ENCODE assay signal across 12 mouse cellular contexts in genomic region chr3:27118227-27118626, GRCm38 (mm10). TPM values are rescaled to one million over a fixed set of nuclear protein-coding genes. Genes with fewer than 3 reads are reported as not detected.
DNase-seq lines count a peak whose midpoint lies in the region; ATAC-seq and TF ChIP-seq lines count a peak whose summit lies in the region.
"Had no signal": no experiment of that assay in that cellular context is flagged by ENCODE, and none has a peak within 500 bp of the region (broad histone marks: within the 10 kb centered on the region; RNA-seq: fewer than 3 reads in every experiment).

No protein-coding gene starts in this region.

- peak; percentile 19; the same call in 1 of the 2 replicates for TF ChIP-seq CTCF in heart, adult 2 months (IDR thresholded peaks at IDR 0.05)
- no peak for TF ChIP-seq CTCF in thymus, adult 2 months (IDR thresholded peaks at IDR 0.05; ENCODE audit: borderline replicate concordance, control insufficient read depth, extremely low read depth, insufficient read depth, low read length, poor library complexity)

- TF ChIP-seq POLR2A in heart, adult 2 months (IDR thresholded peaks at IDR 0.05; ENCODE audit: insufficient read depth, low read depth, low read length) = no peak
- no peak for TF ChIP-seq POLR2A in thymus, adult 2 months (IDR thresholded peaks at IDR 0.05; ENCODE audit: control insufficient read depth, extremely low read depth, insufficient read depth, low read length, poor library complexity)

- TF ChIP-seq EP300 in heart, adult 2 months (IDR thresholded peaks at IDR 0.05; ENCODE audit: insufficient read depth, low read depth, low read length) = no peak

- no peak overlapping the region for H3K9ac ChIP-seq in heart, adult 2 months (ENCODE audit: low read depth, low read length)
- H3K9ac ChIP-seq: embryonic facial prominence, embryonic 15.5 days; lung, embryonic 14.5 days had no signal

- 67% methylated on average over 4 of the region's 4 CpGs for WGBS in heart, adult 2 months
- WGBS in thymus, adult 2 months = 74% methylated on average over 4 of the region's 4 CpGs

- no peaks in the 10 kb centered on the region for H3K79me2 ChIP-seq in heart, adult 2 months (replicated peaks; ENCODE audit: control insufficient read depth, insufficient read depth, low read length)

- ATAC-seq in granulocyte monocyte progenitor cell, adult 5-6 weeks (replicated peaks; ENCODE audit: poor library complexity, severe bottlenecking) = no peak
- ATAC-seq: inflammation-experienced regulatory T-cells, adult 6 months had no signal

- H3K27ac ChIP-seq in heart, adult 2 months = no peak overlapping the region
- no peak overlapping the region for H3K27ac ChIP-seq in thymus, adult 2 months (ENCODE audit: control insufficient read depth, insufficient read depth, low read length)
- H3K27ac ChIP-seq: embryonic facial prominence, embryonic 15.5 days had no signal

- no peaks in the 10 kb centered on the region for H3K4me1 ChIP-seq in heart, adult 2 months (ENCODE audit: control insufficient read depth, insufficient read depth, low read length)
- no peaks in the 10 kb centered on the region for H3K4me1 ChIP-seq in thymus, adult 2 months (replicated peaks; ENCODE audit: control insufficient read depth, insufficient read depth, low read length)
- H3K4me1 ChIP-seq: embryonic facial prominence, embryonic 15.5 days had no signal

- no peaks in the 10 kb centered on the region for H3K36me3 ChIP-seq in heart, adult 2 months (ENCODE audit: control insufficient read depth, insufficient read depth, low read length)
- peaks cover 74% of the 10 kb centered on the region for H3K36me3 ChIP-seq in thymus, adult 2 months (ENCODE audit: control insufficient read depth, insufficient read depth, low read length)

- intact Hi-C loops in heart, adult 2 months (cut with DNase I) = no loop called here
- intact Hi-C loops in left cerebral cortex, postnatal 36 days (cut with DNase I) = no loop called here

- no peak for DNase-seq in heart, adult 2 months
- DNase-seq in heart, adult 18-20 months = no peak
- DNase-seq in thymus, adult 2 months = peak; percentile 16
- DNase-seq in thymus, postnatal 10 days (ENCODE audit: low spot score in 2 of 2) = no peak
- DNase-seq in kidney, postnatal 10 days = peak; percentile 41
- peak; percentile 37 for DNase-seq in thymus, postnatal 4 days
- DNase-seq in left cerebral cortex, postnatal 36 days (ENCODE audit: low spot score in 2 of 2) = no peak
- DNase-seq: cerebellum, adult 8-10 months; lung, embryonic 14.5 days had no signal

- no peaks in the 10 kb centered on the region for H3K27me3 ChIP-seq in heart, adult 2 months (ENCODE audit: control insufficient read depth, insufficient read depth, low read length)
- no peaks in the 10 kb centered on the region for H3K27me3 ChIP-seq in thymus, adult 2 months (ENCODE audit: control insufficient read depth, insufficient read depth, low read length)
- H3K27me3 ChIP-seq: embryonic facial prominence, embryonic 15.5 days had no signal

- no peak overlapping the region for H3K4me3 ChIP-seq in heart, adult 2 months
- no peak overlapping the region for H3K4me3 ChIP-seq in thymus, adult 2 months (ENCODE audit: control insufficient read depth, insufficient read depth, low read length)
- H3K4me3 ChIP-seq: embryonic facial prominence, embryonic 15.5 days had no signal

RNA-seq across cellular contexts. Expression of gene Ect2, which starts 35.5 kb away (rescaled TPM):
- under 1 TPM; 0.39 to 0.73 TPM for total RNA-seq in heart, adult 2 months (2021)
- polyA plus RNA-seq in heart, adult 2 months (2012; rRNA removed) = 0.12 and 0.29 TPM in 2 replicates
- under 1 TPM; 0.59 to 0.65 TPM for total RNA-seq in heart, adult 18-20 months (2021)
- 12.0 and 16.9 TPM in 2 replicates for polyA plus RNA-seq in thymus, adult 2 months (2012; rRNA removed)
- total RNA-seq in left cerebral cortex, postnatal 36 days (2021) = 1 to 10 TPM in 1 of 2 experiments, under 1 TPM in 1; 0.96 to 1.1 TPM
- 27.7 and 82.9 TPM in 2 replicates for total RNA-seq in granulocyte monocyte progenitor cell, adult 5-6 weeks (2014; fragmentation: Nextera tagmentation)
- total RNA-seq in granulocyte monocyte progenitor cell, adult 5-6 weeks (2017) = 61.2 and 75.8 TPM in 2 replicates

Comparison
In these comparisons a context has a peak if more than half of its experiments do, and no peak if none do; other contexts are left out.
1. DNase-seq: peak in thymus, adult 2 months (single experiment), kidney, postnatal 10 days (single experiment) and thymus, postnatal 4 days (single experiment); none in heart, adult 2 months (0 of 2), heart, adult 18-20 months (0 of 2), thymus, postnatal 10 days (0 of 2) and left cerebral cortex, postnatal 36 days (0 of 2).
2. RNA of gene Ect2, which starts 35.5 kb away (total RNA-seq): 27.7 to 82.9 TPM in granulocyte monocyte progenitor cell, adult 5-6 weeks; 0.96 to 1.1 TPM in left cerebral cortex, postnatal 36 days, 0.39 to 0.73 TPM in heart, adult 2 months and 0.59 to 0.65 TPM in heart, adult 18-20 months; every median in the first group is over 10 times any median in the second.